Mouse (Mus musculus) megakaryocyte, embryonic 14.5 days (primary cell): ENCODE data around the gene Ccdc186.

Experiments
- FLI1 ChIP-seq: IDR thresholded peaks from 2 replicates; pipeline ENCODE4 v1.6.1; 2012; ENCODE audit warnings: low read length, inconsistent platforms, mixed read lengths
- GATA1 ChIP-seq: IDR thresholded peaks from 3 replicates; pipeline ENCODE4 v1.6.1; 2012; ENCODE audit warnings: mixed read lengths, low read length, inconsistent platforms, borderline replicate concordance

DNA sequence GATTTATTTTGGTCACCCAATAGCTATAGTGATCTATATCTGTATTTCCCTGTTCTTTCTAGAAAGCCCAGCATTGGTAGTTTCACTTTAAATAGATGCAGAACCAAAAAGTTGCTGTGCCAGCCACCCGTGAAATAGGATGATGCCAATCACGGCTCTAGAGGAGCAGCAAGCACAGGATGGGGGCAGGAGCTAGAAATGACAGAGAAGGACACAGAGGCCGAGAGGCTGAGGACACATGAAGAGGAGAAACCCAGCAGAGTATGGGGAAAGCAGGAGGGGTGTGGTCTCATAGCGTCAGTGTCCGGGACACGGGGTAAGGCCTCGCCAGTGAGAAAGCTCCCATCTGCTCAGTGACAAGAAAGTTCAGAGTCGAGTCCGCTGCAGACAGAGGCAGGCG, 74.1 kb downstream of the Ccdc186 start:
- TF ChIP-seq GATA1 (no peak), FLI1 (no peak)
